Mouse (Mus musculus): ENCODE results near the gene Plekha5. TPM values are rescaled to one million over a fixed set of nuclear protein-coding genes. Genes with fewer than 3 reads are reported as not detected.

Gene Plekha5
- 10 to 100 TPM; 14.5 to 17.3 TPM for total RNA-seq (2021)
- long read RNA-seq, experiment 1, partial matches to known transcripts, result 1 of 6 reads
- long read RNA-seq, experiment 1, other reads (novel, unspliced or antisense), result 5 of 6 reads
- long read RNA-seq, experiment 2, partial matches to known transcripts, result 2 of 6 reads
- long read RNA-seq, experiment 2, other reads (novel, unspliced or antisense), result 4 of 6 reads

DNA sequence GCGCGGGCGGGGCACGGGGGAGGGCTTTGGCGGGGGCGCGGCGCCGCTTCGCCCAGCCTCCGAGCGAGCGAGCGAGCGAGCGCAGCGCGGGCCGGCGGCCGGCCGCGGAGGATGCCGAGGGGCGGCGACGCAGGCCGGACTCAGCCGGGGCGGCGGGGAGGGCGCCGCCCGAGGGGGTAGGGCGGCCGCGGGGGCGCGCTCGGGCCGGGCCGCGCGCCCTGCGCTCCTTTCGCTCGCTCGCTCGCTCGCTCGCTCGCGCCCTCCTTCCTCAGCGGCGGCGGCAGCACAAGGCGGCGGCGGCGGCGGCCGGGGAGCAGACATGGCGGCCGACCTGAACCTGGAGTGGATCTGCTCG lies at the start of gene Plekha5:
Plekha5 (plus strand) TSS at position 209 of the 355 bp plus-strand sequence.
- DNase-seq, result peak; percentile 73
- intact Hi-C loops (cut with DNase I; ENCODE audit: low total_unique reads), result no loop called here

DNA sequence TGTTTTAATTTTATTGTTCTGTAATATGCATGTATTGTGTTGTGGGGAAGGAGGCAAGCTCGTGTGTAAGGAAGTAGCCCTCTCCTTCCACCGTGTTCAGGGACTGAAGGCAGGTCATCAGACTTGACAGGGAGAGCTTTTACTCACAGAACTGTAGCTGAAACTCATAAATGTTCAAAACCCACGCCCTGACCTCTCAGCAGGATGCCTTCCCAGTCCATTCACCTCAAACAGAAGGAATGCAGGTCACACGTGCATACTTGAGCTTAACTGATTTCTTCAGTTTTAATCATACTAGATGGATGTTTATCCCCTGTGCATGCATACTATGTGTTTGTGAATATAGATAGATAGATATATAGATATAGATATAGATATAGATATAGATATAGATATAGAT lies 48.2 kb upstream of the Plekha5 start:
- DNase-seq, result no peak

GRCm38 (mm10) chr6:140380588-140380987 lies 43.3 kb upstream of the Plekha5 start:
- intact Hi-C loops (cut with DNase I; ENCODE audit: low total_unique reads), result no loop called here
- no peak for DNase-seq

More for the DNA sequence above, 48.2 kb upstream of the Plekha5 start:
- intact Hi-C loops (cut with DNase I; ENCODE audit: low total_unique reads), result no loop called here

DNA sequence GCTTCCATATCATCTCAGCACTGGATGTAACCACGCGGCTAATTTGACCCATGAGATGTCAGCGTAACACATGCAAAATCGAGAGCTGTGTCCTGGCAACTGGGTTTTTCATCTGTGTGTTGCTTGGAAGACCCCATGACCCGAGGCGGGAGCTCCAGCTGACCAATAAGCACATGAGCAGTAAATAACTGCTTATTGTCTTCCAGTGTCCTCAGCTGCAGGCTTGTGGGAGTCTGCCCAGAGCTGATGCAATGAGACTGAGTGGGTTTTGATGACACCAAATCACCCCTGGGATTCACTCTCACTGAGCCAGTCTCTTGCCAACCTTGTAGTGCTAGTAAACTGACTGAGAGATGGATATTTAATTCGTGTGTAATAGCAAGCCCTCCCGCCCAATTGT lies 42.7 kb upstream of the Plekha5 start:
- peak; percentile 24 for DNase-seq
- intact Hi-C loops (cut with DNase I; ENCODE audit: low total_unique reads), result no loop called here

DNA sequence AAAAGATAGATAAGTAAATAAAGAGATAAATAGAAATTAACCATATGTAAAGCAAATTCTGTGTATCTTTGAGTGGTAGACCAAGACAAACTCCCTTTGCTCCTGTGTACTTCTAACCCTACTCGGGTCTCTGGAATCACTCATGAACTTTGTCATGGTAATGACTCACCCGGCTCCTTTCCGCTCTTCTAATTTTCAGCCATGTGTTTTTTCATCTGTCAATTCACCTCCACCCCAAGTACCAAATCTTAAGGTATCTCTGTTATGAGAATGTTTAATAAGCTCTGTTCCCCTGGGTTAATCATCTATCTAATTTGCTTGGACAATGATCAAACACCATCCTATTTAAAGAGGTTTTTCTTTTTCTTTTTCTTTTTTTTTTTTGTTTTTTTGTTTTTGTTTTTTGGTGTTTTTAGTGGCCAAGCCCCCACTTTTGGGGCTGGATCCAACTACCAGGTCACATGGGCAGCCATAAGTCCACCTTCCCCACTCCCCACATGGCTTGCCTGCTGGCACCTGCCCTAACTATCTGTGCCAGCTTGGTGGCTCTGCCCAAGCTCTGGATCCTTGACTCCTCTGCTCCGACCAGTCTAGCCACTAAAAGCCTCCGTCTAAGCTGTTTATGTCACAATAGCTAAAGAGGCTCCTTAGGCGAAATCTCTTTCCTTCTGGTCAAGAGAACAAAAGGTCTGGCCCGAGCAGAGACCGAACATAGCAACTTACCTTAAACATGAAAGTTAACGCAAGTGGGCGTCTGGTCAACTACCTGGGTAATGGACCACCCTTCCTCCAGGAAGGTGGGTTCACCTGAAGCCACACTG lies 40.1 kb upstream of the Plekha5 start:
- DNase-seq, result no peak
- intact Hi-C loops (cut with DNase I; ENCODE audit: low total_unique reads), result no loop called here

- no peak for DNase-seq
- intact Hi-C loops (cut with DNase I; ENCODE audit: low total_unique reads), result no loop called here
Measured at GRCm38 (mm10) chr6:140396687-140397086, 27.2 kb upstream of the Plekha5 start.

- intact Hi-C loops (cut with DNase I; ENCODE audit: low total_unique reads), result no loop called here
Measured at GRCm38 (mm10) chr6:140402766-140403310, 21.0 kb upstream of the Plekha5 start.

GRCm38 (mm10) chr6:140411996-140412395 lies 11.9 kb upstream of the Plekha5 start:
- DNase-seq, result no peak
- intact Hi-C loops (cut with DNase I; ENCODE audit: low total_unique reads), result no loop called here

More at GRCm38 (mm10) chr6:140402766-140403310, 21.0 kb upstream of the Plekha5 start:
- no peak for DNase-seq

- no peak for DNase-seq
- intact Hi-C loops (cut with DNase I; ENCODE audit: low total_unique reads), result no loop called here
Measured at GRCm38 (mm10) chr6:140423041-140423845, 611 bp upstream of the Plekha5 start.

GRCm38 (mm10) chr6:140424201-140424990 lies 542 bp downstream of the Plekha5 start:
- DNase-seq, result peak; percentile 42
- intact Hi-C loops (cut with DNase I; ENCODE audit: low total_unique reads), result no loop called here

- intact Hi-C loops (cut with DNase I; ENCODE audit: low total_unique reads), result no loop called here
- no peak for DNase-seq
Measured at GRCm38 (mm10) chr6:140424991-140425361, 1.1 kb downstream of the Plekha5 start.

DNA sequence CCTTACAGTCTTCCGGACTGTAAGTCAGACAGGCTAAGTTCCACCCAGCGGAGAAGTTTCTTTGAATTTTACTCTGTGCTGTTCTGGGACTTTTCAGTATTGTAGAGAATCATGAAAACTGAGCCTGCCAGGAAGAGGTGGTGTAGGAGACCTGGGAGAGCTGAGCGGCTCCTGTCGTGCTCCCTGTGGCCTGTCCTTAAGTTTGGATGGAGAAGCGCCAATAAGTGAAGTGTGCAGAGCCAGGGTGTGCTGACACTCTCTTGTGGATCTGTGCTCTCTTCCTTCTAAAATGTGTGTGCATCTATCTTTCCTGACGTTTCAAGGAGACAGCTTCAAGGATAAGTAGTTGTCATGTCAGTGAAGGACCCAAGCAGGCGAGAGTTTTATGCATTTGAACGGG lies 5.4 kb downstream of the Plekha5 start:
- intact Hi-C loops (cut with DNase I; ENCODE audit: low total_unique reads), result no loop called here

DNA sequence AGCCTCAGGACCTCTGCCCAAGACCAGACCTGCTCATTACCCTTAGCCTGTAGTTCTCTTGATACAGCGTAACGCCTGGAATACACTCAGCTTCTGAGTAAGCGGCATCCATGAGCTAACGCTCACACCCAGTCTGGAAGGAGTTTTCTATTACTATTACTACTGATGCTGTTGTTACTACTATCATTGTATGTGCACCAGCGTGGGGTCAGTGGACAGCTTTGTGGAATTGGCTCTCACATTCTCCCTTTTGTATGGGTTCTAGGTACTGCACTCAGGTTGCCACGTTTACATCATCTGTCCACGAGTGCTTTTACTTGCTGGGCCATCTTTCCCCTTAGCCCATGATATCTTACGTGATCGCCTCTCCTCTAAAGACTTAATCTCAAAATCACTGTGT lies 8.5 kb downstream of the Plekha5 start:
- DNase-seq, result no peak
- intact Hi-C loops (cut with DNase I; ENCODE audit: low total_unique reads), result no loop called here

More for the DNA sequence above, 5.4 kb downstream of the Plekha5 start:
- DNase-seq, result no peak

DNA sequence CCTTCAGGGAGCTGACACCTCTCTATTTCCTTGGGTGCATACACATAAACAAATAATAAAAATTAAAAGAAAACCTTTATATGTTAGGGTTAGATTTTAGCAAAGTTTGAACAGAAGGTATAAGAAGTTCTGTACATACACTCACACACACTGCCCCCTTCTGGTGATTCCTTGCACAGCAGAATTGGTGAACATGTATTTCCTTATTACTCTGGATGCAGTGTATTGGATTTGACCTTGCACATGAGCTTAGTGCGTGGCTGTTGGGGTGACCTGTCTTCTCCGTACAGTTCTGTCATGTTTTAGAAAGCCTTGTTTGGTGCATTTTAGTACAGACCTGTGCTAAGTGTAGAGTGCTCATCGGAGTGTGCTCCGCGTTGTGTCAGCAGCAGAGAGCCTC lies 19.5 kb downstream of the Plekha5 start:
- no peak for DNase-seq
- intact Hi-C loops (cut with DNase I; ENCODE audit: low total_unique reads), result loop anchor here (10.0 kb wide), 1 partner anchor 569 kb away; no protein-coding TSS in a partner anchor

DNA sequence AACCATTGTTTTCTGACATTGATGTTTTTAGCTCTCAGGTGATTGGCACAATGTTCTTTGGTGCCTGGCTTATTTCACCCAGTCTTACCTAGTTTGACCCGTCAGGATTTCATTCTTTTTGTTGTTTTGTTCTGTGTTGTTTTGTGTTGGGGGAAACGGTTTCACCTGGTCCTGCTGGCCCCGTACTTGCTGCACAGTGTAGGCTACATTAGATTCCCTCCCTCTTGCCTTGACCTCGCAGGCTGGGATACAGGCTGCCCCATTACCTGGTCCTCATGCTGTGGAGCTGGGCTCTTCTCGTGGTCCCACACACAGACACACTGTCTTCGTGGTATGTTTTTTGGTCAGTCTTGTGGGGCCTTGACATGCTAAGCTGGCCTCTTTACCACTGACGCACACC lies 20.3 kb downstream of the Plekha5 start:
- intact Hi-C loops (cut with DNase I; ENCODE audit: low total_unique reads), result loop anchor here (10.0 kb wide), 1 partner anchor 569 kb away; no protein-coding TSS in a partner anchor
- no peak for DNase-seq

DNA sequence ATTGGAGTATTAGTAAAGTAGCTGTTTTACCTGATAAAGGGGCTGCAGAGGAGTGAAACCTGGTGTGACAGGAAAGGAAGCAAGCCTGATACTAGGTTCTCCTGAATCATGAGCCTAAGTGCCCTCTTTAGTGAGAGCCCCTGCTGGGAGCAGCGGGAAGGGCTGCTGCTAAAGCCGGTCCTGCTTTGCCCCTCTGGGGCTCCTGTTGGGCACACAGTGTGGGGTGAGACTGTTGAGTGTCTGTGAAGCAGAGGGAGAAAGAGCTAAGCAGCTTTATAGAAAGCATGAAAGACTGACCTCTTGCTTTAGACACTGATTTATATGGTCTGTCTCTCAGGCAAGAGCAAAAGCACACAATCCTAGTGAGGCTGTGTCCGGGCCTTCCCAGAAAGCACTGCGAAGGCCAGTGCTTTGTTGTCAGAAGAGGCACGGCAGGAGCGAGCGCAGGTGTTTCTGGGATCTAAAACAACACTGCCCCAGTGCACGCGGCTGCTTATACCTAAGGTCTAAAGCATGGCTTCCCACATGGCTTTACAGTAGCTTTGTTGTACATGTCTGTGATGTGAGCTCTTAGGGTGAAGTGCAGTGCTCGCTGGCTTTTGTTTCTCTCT lies 21.1 kb downstream of the Plekha5 start:
- DNase-seq, result no peak
- intact Hi-C loops (cut with DNase I; ENCODE audit: low total_unique reads), result loop anchor here (10.0 kb wide), 1 partner anchor 570 kb away; no protein-coding TSS in a partner anchor

- intact Hi-C loops (cut with DNase I; ENCODE audit: low total_unique reads), result loop anchor here (10.0 kb wide), 1 partner anchor 573 kb away; no protein-coding TSS in a partner anchor
- DNase-seq, result no peak
Measured at GRCm38 (mm10) chr6:140448010-140448739, 24.3 kb downstream of the Plekha5 start.

DNA sequence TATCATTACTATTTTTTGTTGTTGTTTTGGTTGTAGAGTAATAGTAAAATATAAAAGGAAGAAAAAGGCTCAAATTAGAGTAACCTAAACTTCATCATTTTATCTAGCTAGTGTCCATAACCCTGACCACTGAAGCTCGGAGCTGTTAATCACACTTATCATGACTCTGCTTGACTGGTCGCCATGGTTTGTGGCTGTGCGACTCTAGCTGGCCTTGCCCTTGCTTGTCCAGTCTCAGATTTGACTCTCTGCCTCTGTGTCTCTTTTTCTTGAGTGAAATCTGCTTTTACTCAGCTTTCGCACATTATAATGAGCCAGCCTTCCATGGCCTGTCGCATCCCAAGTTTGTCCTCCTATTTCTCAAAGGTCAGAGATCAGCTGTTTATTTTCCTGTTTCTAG lies 26.8 kb downstream of the Plekha5 start:
- DNase-seq, result no peak
- intact Hi-C loops (cut with DNase I; ENCODE audit: low total_unique reads), result no loop called here

Data from gastrocnemius, postnatal 14 days (tissue).